Mouse (Mus musculus): ENCODE measurements around the gene Spc24.

DNA sequence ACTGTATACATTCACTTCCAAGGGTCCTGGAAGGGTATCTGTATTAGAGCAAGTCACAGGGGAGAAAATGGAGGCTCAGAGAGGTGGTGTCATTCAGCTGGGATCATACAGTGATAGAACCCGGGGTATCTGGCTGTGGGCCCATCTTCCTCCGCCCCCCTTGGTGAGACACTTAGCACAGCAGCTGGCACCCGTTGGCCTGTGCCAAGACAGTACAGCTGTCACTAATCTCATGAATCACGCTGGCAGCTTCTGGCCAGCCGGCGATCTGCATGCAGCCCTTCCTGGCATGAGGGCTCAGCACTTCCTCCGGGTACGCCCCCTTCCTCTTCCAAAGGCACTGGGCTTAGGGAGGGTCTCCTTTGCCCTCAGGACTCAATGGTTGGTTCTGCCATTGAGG, 32.5 kb upstream of the Spc24 start:
- TF ChIP-seq POLR2A (IDR thresholded peaks at IDR 0.05; ENCODE audit: borderline replicate concordance, control insufficient read depth, low read depth, low read length) (no peak), CTCF (IDR thresholded peaks at IDR 0.05; ENCODE audit: control insufficient read depth, insufficient read depth, low read length) (no peak)

Measured in bone marrow, adult 2 months (tissue).